15 mouse cellular contexts compared by ENCODE assay signal in the genomic region with DNA sequence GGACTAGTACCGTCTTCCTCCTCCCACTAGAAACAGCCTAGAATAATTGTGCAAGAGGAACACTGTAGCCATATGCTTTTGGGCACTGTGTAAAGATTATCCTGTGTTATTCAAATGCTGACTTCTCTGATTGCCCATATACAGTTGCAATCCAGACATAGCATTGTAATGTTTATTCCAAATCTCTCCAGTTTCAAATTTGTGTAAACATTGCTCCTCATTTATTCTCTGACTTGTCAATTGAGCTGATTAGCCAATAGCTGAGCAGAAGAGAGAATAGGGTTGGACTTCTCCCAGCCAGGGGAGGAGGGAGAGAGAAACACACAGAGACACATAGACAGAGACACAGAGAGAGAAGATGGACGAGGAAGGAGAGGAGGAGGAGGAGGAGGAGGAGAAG. TPM values are rescaled to one million over a fixed set of nuclear protein-coding genes. Genes with fewer than 3 reads are reported as not detected.
A peak's percentile ranks its signal among the peaks of the same experiment; 100 is the strongest.
DNase-seq lines count a peak whose midpoint lies in the region; ATAC-seq and TF ChIP-seq lines count a peak whose summit lies in the region.
"Had no signal": no experiment of that assay in that cellular context is flagged by ENCODE, and none has a peak within 500 bp of the region (broad histone marks: within the 10 kb centered on the region; RNA-seq: fewer than 3 reads in every experiment).

No protein-coding gene starts in this region.

- no peak overlapping the region for H3K27ac ChIP-seq in liver, embryonic 15.5 days (replicated peaks)
- no peak overlapping the region for H3K27ac ChIP-seq in liver, embryonic 12.5 days
- H3K27ac ChIP-seq in intestine, embryonic 15.5 days = 0 out of 2 replicates have a peak overlapping the region, but pooled peaks have one; percentile 4
- peak overlapping the region; percentile 59; the same call in 1 of the 2 replicates for H3K27ac ChIP-seq in stomach, embryonic 14.5 days (ENCODE audit: low read length)
- no peak overlapping the region for H3K27ac ChIP-seq in forebrain, embryonic 12.5 days
- H3K27ac ChIP-seq in thymus, adult 2 months (ENCODE audit: control insufficient read depth, insufficient read depth, low read length) = no peak overlapping the region
- H3K27ac ChIP-seq: hindbrain, postnatal 0 days had no signal

- TF ChIP-seq POLR2A in thymus, adult 2 months (IDR thresholded peaks at IDR 0.05; ENCODE audit: control insufficient read depth, extremely low read depth, insufficient read depth, low read length, poor library complexity) = no peak

- no peaks in the 10 kb centered on the region for H3K4me1 ChIP-seq in liver, embryonic 15.5 days (replicated peaks)
- no peaks in the 10 kb centered on the region for H3K4me1 ChIP-seq in liver, embryonic 12.5 days
- H3K4me1 ChIP-seq in intestine, embryonic 15.5 days (replicated peaks) = no peaks in the 10 kb centered on the region
- H3K4me1 ChIP-seq in stomach, embryonic 14.5 days (ENCODE audit: control insufficient read depth, insufficient read depth, low read length) = no peaks in the 10 kb centered on the region
- no peaks in the 10 kb centered on the region for H3K4me1 ChIP-seq in forebrain, embryonic 12.5 days
- no peaks in the 10 kb centered on the region for H3K4me1 ChIP-seq in thymus, adult 2 months (replicated peaks; ENCODE audit: control insufficient read depth, insufficient read depth, low read length)

- H3K36me3 ChIP-seq in liver, embryonic 15.5 days (replicated peaks) = no peaks in the 10 kb centered on the region
- no peaks in the 10 kb centered on the region for H3K36me3 ChIP-seq in liver, embryonic 12.5 days
- no peaks in the 10 kb centered on the region for H3K36me3 ChIP-seq in intestine, embryonic 15.5 days
- no peaks in the 10 kb centered on the region; the same call in 1 of the 2 replicates for H3K36me3 ChIP-seq in stomach, embryonic 14.5 days (ENCODE audit: control insufficient read depth, insufficient read depth, low read length)
- no peaks in the 10 kb centered on the region for H3K36me3 ChIP-seq in forebrain, embryonic 12.5 days (replicated peaks)
- H3K36me3 ChIP-seq in thymus, adult 2 months (ENCODE audit: control insufficient read depth, insufficient read depth, low read length) = no peaks in the 10 kb centered on the region

- no peaks in the 10 kb centered on the region for H3K9me3 ChIP-seq in liver, embryonic 15.5 days (replicated peaks)
- H3K9me3 ChIP-seq in liver, embryonic 12.5 days (replicated peaks) = no peaks in the 10 kb centered on the region
- H3K9me3 ChIP-seq in intestine, embryonic 15.5 days = no peaks in the 10 kb centered on the region
- H3K9me3 ChIP-seq in stomach, embryonic 14.5 days (ENCODE audit: control insufficient read depth, low read depth, low read length) = no peaks in the 10 kb centered on the region
- no peaks in the 10 kb centered on the region for H3K9me3 ChIP-seq in forebrain, embryonic 12.5 days

- H3K9ac ChIP-seq in liver, embryonic 15.5 days = no peak overlapping the region
- H3K9ac ChIP-seq in liver, embryonic 12.5 days = no peak overlapping the region
- no peak overlapping the region for H3K9ac ChIP-seq in intestine, embryonic 15.5 days
- no peak overlapping the region for H3K9ac ChIP-seq in stomach, embryonic 14.5 days (replicated peaks; ENCODE audit: low read depth, low read length)
- H3K9ac ChIP-seq in forebrain, embryonic 12.5 days = no peak overlapping the region

- no peak for TF ChIP-seq CTCF in thymus, adult 2 months (IDR thresholded peaks at IDR 0.05; ENCODE audit: borderline replicate concordance, control insufficient read depth, extremely low read depth, insufficient read depth, low read length, poor library complexity)

- 0 out of 2 replicates have a peak, but pooled peaks have one; percentile 13 for ATAC-seq in cerebellum, adult (ENCODE audit: insufficient number of reproducible peaks, low FRiP score, low TSS enrichment)
- peak; percentile 35 for ATAC-seq in liver, embryonic 15.5 days (ENCODE audit: insufficient read depth)
- ATAC-seq in liver, embryonic 12.5 days = no peak
- 0 out of 2 replicates have a peak, but pooled peaks have one; percentile 44 for ATAC-seq in intestine, embryonic 15.5 days
- no peak for ATAC-seq in stomach, embryonic 14.5 days (ENCODE audit: insufficient number of reproducible peaks, insufficient read depth, low FRiP score, low read depth)
- no peak for ATAC-seq in forebrain, embryonic 12.5 days (ENCODE audit: low FRiP score)

- 37% methylated on average over 2 of the region's 2 CpGs for WGBS in liver, embryonic 15.5 days (ENCODE audit: insufficient replicate concordance)
- 29% methylated on average over 2 of the region's 2 CpGs for WGBS in liver, embryonic 12.5 days (ENCODE audit: insufficient replicate concordance)
- 43% methylated on average over 2 of the region's 2 CpGs for WGBS in intestine, embryonic 15.5 days
- 35% methylated on average over 2 of the region's 2 CpGs for WGBS in stomach, embryonic 14.5 days
- WGBS in forebrain, embryonic 12.5 days = 63% methylated on average over 2 of the region's 2 CpGs
- 88% methylated on average over 2 of the region's 2 CpGs for WGBS in thymus, adult 2 months

- H3K4me2 ChIP-seq in liver, embryonic 15.5 days = no peak overlapping the region
- H3K4me2 ChIP-seq in liver, embryonic 12.5 days = no peak overlapping the region
- 0 out of 2 replicates have a peak overlapping the region, but pooled peaks have one; percentile 22 for H3K4me2 ChIP-seq in intestine, embryonic 15.5 days (replicated peaks)
- no peak overlapping the region for H3K4me2 ChIP-seq in stomach, embryonic 14.5 days (replicated peaks; ENCODE audit: low read depth, low read length)
- no peak overlapping the region for H3K4me2 ChIP-seq in forebrain, embryonic 12.5 days

- H3K27me3 ChIP-seq in liver, embryonic 15.5 days = no peaks in the 10 kb centered on the region
- no peaks in the 10 kb centered on the region for H3K27me3 ChIP-seq in liver, embryonic 12.5 days (replicated peaks)
- H3K27me3 ChIP-seq in intestine, embryonic 15.5 days (replicated peaks) = no peaks in the 10 kb centered on the region
- H3K27me3 ChIP-seq in stomach, embryonic 14.5 days (ENCODE audit: control insufficient read depth, insufficient read depth, low read length) = no peaks in the 10 kb centered on the region
- no peaks in the 10 kb centered on the region for H3K27me3 ChIP-seq in forebrain, embryonic 12.5 days
- no peaks in the 10 kb centered on the region for H3K27me3 ChIP-seq in thymus, adult 2 months (ENCODE audit: control insufficient read depth, insufficient read depth, low read length)

- no peak for DNase-seq in cerebellum, postnatal 36 days
- DNase-seq in thymus, adult 2 months = no peak
- DNase-seq: embryo, embryonic 11 days; kidney, postnatal 10 days; thymus, postnatal 36 days had no signal

- H3K4me3 ChIP-seq in liver, embryonic 15.5 days (replicated peaks) = no peak overlapping the region
- no peak overlapping the region for H3K4me3 ChIP-seq in liver, embryonic 12.5 days
- no peak overlapping the region for H3K4me3 ChIP-seq in intestine, embryonic 15.5 days (replicated peaks)
- no peak overlapping the region for H3K4me3 ChIP-seq in stomach, embryonic 14.5 days (ENCODE audit: low read depth, low read length)
- no peak overlapping the region for H3K4me3 ChIP-seq in forebrain, embryonic 12.5 days (replicated peaks)
- H3K4me3 ChIP-seq in thymus, adult 2 months (ENCODE audit: control insufficient read depth, insufficient read depth, low read length) = no peak overlapping the region

RNA-seq across cellular contexts. Expression of gene Parp2, which starts 26.8 kb away (rescaled TPM):
- 25.7 and 28.0 TPM in 2 replicates for polyA plus RNA-seq in liver, embryonic 15.5 days (2015; fragmentation: Nextera tagmentation; extraction: Ambion mirVana)
- 44.8 and 45.8 TPM in 2 replicates for polyA plus RNA-seq in liver, embryonic 12.5 days (2016; fragmentation: Nextera tagmentation; extraction: Ambion mirVana)
- polyA plus RNA-seq in intestine, embryonic 15.5 days (2015; fragmentation: Nextera tagmentation; extraction: Ambion mirVana) = 57.1 and 59.2 TPM in 2 replicates
- 71.8 and 76.2 TPM in 2 replicates for polyA plus RNA-seq in stomach, embryonic 14.5 days (2014; fragmentation: Nextera tagmentation; extraction: Ambion mirVana)
- polyA plus RNA-seq in forebrain, embryonic 12.5 days (2016; fragmentation: Nextera tagmentation; extraction: Ambion mirVana) = 58.9 and 67.6 TPM in 2 replicates
- 24.6 and 25.3 TPM in 2 replicates for polyA plus RNA-seq in thymus, adult 2 months (2012; rRNA removed)

RNA-seq across cellular contexts. Expression of gene Ccnb1ip1, which starts 26.9 kb away (rescaled TPM):
- polyA plus RNA-seq in liver, embryonic 15.5 days (2015; fragmentation: Nextera tagmentation; extraction: Ambion mirVana) = not detected in 2 replicates
- not detected in 2 replicates for polyA plus RNA-seq in liver, embryonic 12.5 days (2016; fragmentation: Nextera tagmentation; extraction: Ambion mirVana)
- not detected in 2 replicates for polyA plus RNA-seq in intestine, embryonic 15.5 days (2015; fragmentation: Nextera tagmentation; extraction: Ambion mirVana)
- polyA plus RNA-seq in stomach, embryonic 14.5 days (2014; fragmentation: Nextera tagmentation; extraction: Ambion mirVana) = not detected in 2 replicates
- polyA plus RNA-seq in forebrain, embryonic 12.5 days (2016; fragmentation: Nextera tagmentation; extraction: Ambion mirVana) = not detected in 2 replicates
- polyA plus RNA-seq in thymus, adult 2 months (2012; rRNA removed) = not detected in 2 replicates
- polyA plus RNA-seq: brain, embryonic 14.5 days; forebrain, embryonic 11.5 days; limb, embryonic 11.5 days had no signal

RNA-seq across cellular contexts. Expression of gene Tep1, which starts 35.9 kb away (rescaled TPM):
- 3.8 and 4.3 TPM in 2 replicates for polyA plus RNA-seq in liver, embryonic 15.5 days (2015; fragmentation: Nextera tagmentation; extraction: Ambion mirVana)
- polyA plus RNA-seq in liver, embryonic 12.5 days (2016; fragmentation: Nextera tagmentation; extraction: Ambion mirVana) = 2.2 and 3.2 TPM in 2 replicates
- 10.4 and 13.3 TPM in 2 replicates for polyA plus RNA-seq in intestine, embryonic 15.5 days (2015; fragmentation: Nextera tagmentation; extraction: Ambion mirVana)
- 8.6 and 8.7 TPM in 2 replicates for polyA plus RNA-seq in stomach, embryonic 14.5 days (2014; fragmentation: Nextera tagmentation; extraction: Ambion mirVana)
- 4.5 and 4.9 TPM in 2 replicates for polyA plus RNA-seq in forebrain, embryonic 12.5 days (2016; fragmentation: Nextera tagmentation; extraction: Ambion mirVana)
- polyA plus RNA-seq in thymus, adult 2 months (2012; rRNA removed) = 29.0 and 32.2 TPM in 2 replicates

RNA-seq across cellular contexts. Expression of gene Ttc5, which starts 49.1 kb away (rescaled TPM):
- polyA plus RNA-seq in liver, embryonic 15.5 days (2015; fragmentation: Nextera tagmentation; extraction: Ambion mirVana) = 16.3 and 17.6 TPM in 2 replicates
- polyA plus RNA-seq in liver, embryonic 12.5 days (2016; fragmentation: Nextera tagmentation; extraction: Ambion mirVana) = 27.3 and 27.9 TPM in 2 replicates
- 60.5 and 61.8 TPM in 2 replicates for polyA plus RNA-seq in intestine, embryonic 15.5 days (2015; fragmentation: Nextera tagmentation; extraction: Ambion mirVana)
- polyA plus RNA-seq in stomach, embryonic 14.5 days (2014; fragmentation: Nextera tagmentation; extraction: Ambion mirVana) = 77.3 and 79.6 TPM in 2 replicates
- polyA plus RNA-seq in forebrain, embryonic 12.5 days (2016; fragmentation: Nextera tagmentation; extraction: Ambion mirVana) = 114 and 115 TPM in 2 replicates
- 48.4 and 50.5 TPM in 2 replicates for polyA plus RNA-seq in thymus, adult 2 months (2012; rRNA removed)

Comparison
In these comparisons a context has a peak if more than half of its experiments do, and no peak if none do; other contexts are left out.
1. ATAC-seq: peak in cerebellum, adult (single experiment), liver, embryonic 15.5 days (single experiment) and intestine, embryonic 15.5 days (single experiment); none in liver, embryonic 12.5 days (single experiment), stomach, embryonic 14.5 days (single experiment) and forebrain, embryonic 12.5 days (single experiment).
2. H3K27ac ChIP-seq: peak in intestine, embryonic 15.5 days (single experiment) and stomach, embryonic 14.5 days (single experiment); none in liver, embryonic 15.5 days (single experiment), liver, embryonic 12.5 days (single experiment), forebrain, embryonic 12.5 days (single experiment) and thymus, adult 2 months (single experiment).